Mouse (Mus musculus) kidney, embryonic 15.5 days (tissue): ENCODE results near the gene Rhd. TPM values are rescaled to one million over a fixed set of nuclear protein-coding genes. Genes with fewer than 3 reads are reported as not detected.
A peak's percentile ranks its signal among the peaks of the same experiment; 100 is the strongest.

Experiments used
- ATAC-seq: fragments of 200-750 bp; cut with Nextera tagmentation; replicated peaks from 2 replicates; pipeline ENCODE4 v1.8.0; 2017; ENCODE audit warnings: moderate TSS enrichment; ENCODE audit not compliant: low FRiP score
- H3K27ac ChIP-seq: fragments of 300-500 bp; sonication (generic); 2 replicates; pipeline ENCODE4 v1.5.1; 2015; ENCODE audit warnings: mild to moderate bottlenecking, inconsistent platforms
- H3K27me3 ChIP-seq: fragments of 300-500 bp; sonication (generic); 2 replicates; pipeline ENCODE4 v1.6.1; 2015; ENCODE audit warnings: inconsistent platforms
- H3K36me3 ChIP-seq: fragments of 300-500 bp; sonication (generic); 2 replicates; pipeline ENCODE4 v1.6.1; 2015; ENCODE audit warnings: inconsistent platforms
- H3K4me1 ChIP-seq: fragments of 300-500 bp; sonication (generic); 2 replicates; pipeline ENCODE4 v1.6.1; 2015; ENCODE audit warnings: inconsistent platforms
- H3K4me2 ChIP-seq: fragments of 300-500 bp; sonication (generic); 2 replicates; pipeline ENCODE4 v1.6.1; 2015; ENCODE audit warnings: moderate library complexity, mild to moderate bottlenecking, inconsistent platforms
- H3K4me3 ChIP-seq: fragments of 300-500 bp; sonication (generic); replicated peaks from 2 replicates; pipeline ENCODE4 v1.5.1; 2015; ENCODE audit warnings: mild to moderate bottlenecking, inconsistent platforms
- H3K9ac ChIP-seq: fragments of 300-500 bp; sonication (generic); 2 replicates; pipeline ENCODE4 v1.6.1; 2015; ENCODE audit warnings: mild to moderate bottlenecking, inconsistent platforms
- H3K9me3 ChIP-seq: fragments of 300-500 bp; sonication (generic); replicated peaks from 2 replicates; pipeline ENCODE4 v1.6.1; 2016; ENCODE audit warnings: inconsistent platforms
- WGBS: fragments of 180-500 bp; shearing (Covaris S2); methylation state at CpG from one replicate; pipeline ENCODE4 v1.1.7; 2015; ENCODE audit warnings: mixed read lengths; 5-methylcytosine and 5-hydroxymethylcytosine counted together
- polyA plus RNA-seq: library from polyadenylated mRNA; unstranded; fragments of >200 nt; fragmentation: Nextera tagmentation; extraction: Ambion mirVana; gene quantifications from 2 replicates; pipeline ENCODE4 v1.2.1, GENCODE M21; 2015

The Rhd gene
- polyA plus RNA-seq, 1 experiment from 2014 or later: 7.9 TPM

GRCm38 (mm10) chr4:134914864-134915209 lies 50.5 kb downstream of the Rhd start, which contains the start of gene Tmem50a:
Gene Tmem50a, minus strand, starts transcription at chr4:134915024.
- Histone ChIP-seq H3K27ac (peak within 1 kb of the TSS; percentile 97), H3K9ac (peak within 1 kb of the TSS; percentile 87), H3K4me1 (peaks cover 17% of the 10 kb centered on the region), H3K4me3 (peak within 1 kb of the TSS; percentile 98), H3K27me3 (no peaks in the 10 kb centered on the region), H3K36me3 (peaks cover 28% of the 10 kb centered on the region), H3K9me3 (no peaks in the 10 kb centered on the region), H3K4me2 (peak within 1 kb of the TSS; percentile 57)
- under 1% methylated on average over 25 of the region's 25 CpGs for WGBS
- ATAC-seq: peak; percentile 94

- Histone ChIP-seq H3K4me1 (peaks cover 17% of the 10 kb centered on the region), H3K27me3 (no peaks in the 10 kb centered on the region), H3K9ac (peak overlapping the region; percentile 87; the same call in 1 of the 2 replicates), H3K36me3 (peaks cover 24% of the 10 kb centered on the region), H3K4me3 (peak overlapping the region; percentile 98), H3K4me2 (peak overlapping the region; percentile 57), H3K9me3 (no peaks in the 10 kb centered on the region), H3K27ac (peak overlapping the region; percentile 97)
- ATAC-seq: no peak; the same call in 1 of the 2 replicates
- 55% methylated on average over 14 of the region's 14 CpGs for WGBS
Measured at GRCm38 (mm10) chr4:134915223-134916050, 51.1 kb downstream of the Rhd start.

GRCm38 (mm10) chr4:134917194-134917593 lies 52.9 kb downstream of the Rhd start:
- ATAC-seq: no peak
- H3K27ac ChIP-seq: no peak overlapping the region

GRCm38 (mm10) chr4:134918381-134918780 lies 54.0 kb downstream of the Rhd start:
- Histone ChIP-seq H3K4me3 (no peak overlapping the region), H3K27ac (no peak overlapping the region), H3K27me3 (no peaks in the 10 kb centered on the region), H3K9ac (no peak overlapping the region; the same call in 1 of the 2 replicates), H3K4me1 (peaks cover 19% of the 10 kb centered on the region), H3K36me3 (no peaks in the 10 kb centered on the region), H3K9me3 (no peaks in the 10 kb centered on the region), H3K4me2 (no peak overlapping the region)
- ATAC-seq: no peak
- WGBS: 49% methylated on average over 7 of the region's 7 CpGs

More at GRCm38 (mm10) chr4:134917194-134917593, 52.9 kb downstream of the Rhd start:
- peaks cover 17% of the 10 kb centered on the region for H3K4me1 ChIP-seq
- 74% methylated on average over 3 of the region's 3 CpGs for WGBS
- H3K9ac ChIP-seq: no peak overlapping the region
- H3K27me3 ChIP-seq: no peaks in the 10 kb centered on the region
- no peak overlapping the region for H3K4me3 ChIP-seq
- H3K9me3 ChIP-seq: no peaks in the 10 kb centered on the region
- H3K4me2 ChIP-seq: no peak overlapping the region
- H3K36me3 ChIP-seq: peaks cover 8% of the 10 kb centered on the region; the same call in 1 of the 2 replicates

- H3K9me3 ChIP-seq: no peaks in the 10 kb centered on the region
- no peaks in the 10 kb centered on the region for H3K27me3 ChIP-seq
- H3K36me3 ChIP-seq: 0 out of 2 replicates have a peak, but pooled peaks cover 2% of the 10 kb centered on the region
- peaks cover 12% of the 10 kb centered on the region for H3K4me1 ChIP-seq
- H3K27ac ChIP-seq: no peak overlapping the region
- 40% methylated on average over 12 of the region's 12 CpGs for WGBS
- H3K9ac ChIP-seq: no peak overlapping the region
- H3K4me3 ChIP-seq: no peak overlapping the region
- ATAC-seq: no peak
- H3K4me2 ChIP-seq: no peak overlapping the region
Measured at GRCm38 (mm10) chr4:134919733-134920540, 55.6 kb downstream of the Rhd start.

- ATAC-seq: no peak
- H3K27me3 ChIP-seq: no peaks in the 10 kb centered on the region
- H3K4me1 ChIP-seq: peaks cover 13% of the 10 kb centered on the region
- H3K27ac ChIP-seq: no peak overlapping the region
- WGBS: 96% methylated on average over 6 of the region's 6 CpGs
- H3K36me3 ChIP-seq: peaks cover 8% of the 10 kb centered on the region
- no peak overlapping the region for H3K4me3 ChIP-seq
- H3K9me3 ChIP-seq: no peaks in the 10 kb centered on the region
- H3K4me2 ChIP-seq: no peak overlapping the region
- no peak overlapping the region for H3K9ac ChIP-seq
Measured at GRCm38 (mm10) chr4:134920631-134921030, 56.3 kb downstream of the Rhd start.

- no peak overlapping the region for H3K9ac ChIP-seq
- H3K27me3 ChIP-seq: no peaks in the 10 kb centered on the region
- ATAC-seq: no peak
- H3K4me3 ChIP-seq: no peak overlapping the region
- H3K27ac ChIP-seq: no peak overlapping the region
- H3K4me2 ChIP-seq: no peak overlapping the region
- H3K9me3 ChIP-seq: no peaks in the 10 kb centered on the region
- H3K36me3 ChIP-seq: peaks cover 19% of the 10 kb centered on the region
- peaks cover 22% of the 10 kb centered on the region for H3K4me1 ChIP-seq
- 92% methylated on average over 4 of the region's 4 CpGs for WGBS
Measured at GRCm38 (mm10) chr4:134921703-134922102, 57.4 kb downstream of the Rhd start.

GRCm38 (mm10) chr4:134922111-134922924 lies 58.0 kb downstream of the Rhd start:
- H3K27ac ChIP-seq: peak overlapping the region; percentile 97
- 57% methylated on average over 10 of the region's 10 CpGs for WGBS
- H3K4me3 ChIP-seq: peak overlapping the region; percentile 79
- peaks cover 24% of the 10 kb centered on the region for H3K4me1 ChIP-seq
- H3K36me3 ChIP-seq: peaks cover 24% of the 10 kb centered on the region
- H3K9me3 ChIP-seq: no peaks in the 10 kb centered on the region
- peak overlapping the region; percentile 75 for H3K4me2 ChIP-seq
- no peaks in the 10 kb centered on the region for H3K27me3 ChIP-seq
- peak overlapping the region; percentile 69 for H3K9ac ChIP-seq
- ATAC-seq: no peak

GRCm38 (mm10) chr4:134922925-134923244 lies 58.5 kb downstream of the Rhd start:
- ATAC-seq: peak; percentile 69; the same call in 1 of the 2 replicates
- H3K27me3 ChIP-seq: no peaks in the 10 kb centered on the region
- H3K27ac ChIP-seq: peak overlapping the region; percentile 97

GRCm38 (mm10) chr4:134923258-134924018 lies 59.1 kb downstream of the Rhd start, which contains the start of gene Rsrp1:
Gene Rsrp1, plus strand, starts transcription at chr4:134923592.
- peak within 1 kb of the TSS; percentile 79 for H3K4me3 ChIP-seq
- peak within 1 kb of the TSS; percentile 97 for H3K27ac ChIP-seq
- H3K27me3 ChIP-seq: no peaks in the 10 kb centered on the region
- peak within 1 kb of the TSS; percentile 75 for H3K4me2 ChIP-seq
- H3K9me3 ChIP-seq: no peaks in the 10 kb centered on the region
- H3K9ac ChIP-seq: peak within 1 kb of the TSS; percentile 90
- peaks cover 24% of the 10 kb centered on the region for H3K4me1 ChIP-seq
- WGBS: under 1% methylated on average over 64 of the region's 64 CpGs
- ATAC-seq: peak; percentile 97
- H3K36me3 ChIP-seq: peaks cover 35% of the 10 kb centered on the region

More at GRCm38 (mm10) chr4:134922925-134923244, 58.5 kb downstream of the Rhd start:
- Histone ChIP-seq H3K4me2 (peak overlapping the region; percentile 75), H3K9me3 (no peaks in the 10 kb centered on the region), H3K4me1 (peaks cover 24% of the 10 kb centered on the region), H3K36me3 (peaks cover 30% of the 10 kb centered on the region), H3K9ac (peak overlapping the region; percentile 69), H3K4me3 (peak overlapping the region; percentile 79)
- WGBS: under 1% methylated on average over 13 of the region's 13 CpGs
